Mouse (Mus musculus) embryonic facial prominence, embryonic 11.5 days (tissue): ENCODE data around the gene Cdv3. TPM values are rescaled to one million over a fixed set of nuclear protein-coding genes. Genes with fewer than 3 reads are reported as not detected.

ENCODE experiments used
- ATAC-seq: fragments of 200-750 bp; cut with Nextera tagmentation; replicated peaks from 2 replicates; pipeline ENCODE4 v1.8.0; 2017; ENCODE audit warnings: low read depth; ENCODE audit not compliant: insufficient number of reproducible peaks, low FRiP score, low TSS enrichment
- DNase-seq: peaks from one replicate; pipeline ENCODE4 v3.0.0-alpha.2; 2015; ENCODE audit warnings: low spot score
- H3K27ac ChIP-seq: fragments of 300-500 bp; sonication (generic); replicated peaks from 2 replicates; pipeline ENCODE4 v1.5.1; 2014; ENCODE audit warnings: mild to moderate bottlenecking, low read depth, low read length, control low read depth
- H3K27me3 ChIP-seq: fragments of 300-500 bp; sonication (generic); 2 replicates; pipeline ENCODE4 v1.6.1; 2014; ENCODE audit warnings: mild to moderate bottlenecking, low read length, moderate library complexity, mixed read lengths; ENCODE audit not compliant: control insufficient read depth, insufficient read depth
- H3K36me3 ChIP-seq: fragments of 300-500 bp; sonication (generic); replicated peaks from 2 replicates; pipeline ENCODE4 v1.6.1; 2014; ENCODE audit warnings: low read depth, mild to moderate bottlenecking, low read length, moderate library complexity, mixed read lengths; ENCODE audit not compliant: control insufficient read depth, insufficient read depth
- H3K4me1 ChIP-seq: fragments of 300-500 bp; sonication (generic); 2 replicates; pipeline ENCODE4 v1.6.1; 2014; ENCODE audit warnings: low read length, mixed read lengths; ENCODE audit not compliant: control insufficient read depth, insufficient read depth
- H3K4me2 ChIP-seq: fragments of 300-500 bp; sonication (generic); 2 replicates; pipeline ENCODE4 v1.6.1; 2014; ENCODE audit warnings: low read depth, mild to moderate bottlenecking, control low read depth, low read length, moderate library complexity
- H3K4me3 ChIP-seq: fragments of 300-500 bp; sonication (generic); 2 replicates; pipeline ENCODE4 v1.5.1; 2014; ENCODE audit warnings: low read depth, low read length, control low read depth
- H3K9ac ChIP-seq: fragments of 300-500 bp; sonication (generic); replicated peaks from 2 replicates; pipeline ENCODE4 v1.6.1; 2014; ENCODE audit warnings: mild to moderate bottlenecking, control low read depth, low read length
- H3K9me3 ChIP-seq: fragments of 300-500 bp; sonication (generic); replicated peaks from 2 replicates; pipeline ENCODE4 v1.6.1; 2016; ENCODE audit warnings: mild to moderate bottlenecking, low read length, inconsistent platforms, mixed read lengths; ENCODE audit not compliant: control insufficient read depth
- WGBS: fragments of 180-500 bp; shearing (Covaris S2); extraction: QIAGEN DNeasy Blood & Tissue Kit; methylation state at CpG from one replicate; pipeline ENCODE4 v1.1.7; 2014; 5-methylcytosine and 5-hydroxymethylcytosine counted together
- polyA plus RNA-seq: library from polyadenylated mRNA; unstranded; fragments of >200 nt; fragmentation: Nextera tagmentation; extraction: Ambion mirVana; gene quantifications from 2 replicates; pipeline ENCODE4 v1.2.1, GENCODE M21; 2014

Gene Cdv3
- polyA plus RNA-seq, 1 experiment from 2014 or later: 142 TPM

DNA sequence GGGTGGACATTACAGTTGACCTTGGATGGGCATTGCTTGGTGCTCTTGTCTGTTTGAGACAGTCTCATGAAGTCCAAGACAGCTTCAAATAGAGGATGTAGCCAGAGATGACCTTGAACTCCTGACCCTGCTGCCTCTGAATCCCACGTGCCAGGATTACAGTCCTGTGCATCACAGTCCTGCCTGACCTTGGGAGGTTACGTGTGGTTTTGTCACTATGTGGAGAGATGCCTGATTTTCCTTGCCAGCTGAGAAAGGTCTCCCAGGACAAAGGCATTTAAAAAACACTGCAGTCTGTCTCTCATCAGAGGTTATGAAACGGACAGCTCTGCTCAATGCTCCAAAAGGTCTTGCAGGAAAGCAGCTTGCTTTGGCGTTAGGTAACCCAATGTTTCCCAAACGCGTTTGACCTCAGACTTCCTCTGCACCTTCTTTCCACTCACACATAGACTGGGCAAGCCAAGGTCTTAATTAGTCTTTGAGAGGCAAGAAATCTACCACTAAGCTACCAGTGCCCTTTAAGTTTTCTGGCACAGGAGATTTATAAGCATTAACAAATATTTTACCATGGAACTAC is 26.2 kb upstream of the Cdv3 start:
- no peak overlapping the region for H3K4me3 ChIP-seq
- no peak for DNase-seq
- no peak overlapping the region for H3K4me2 ChIP-seq
- H3K36me3 ChIP-seq: no peaks in the 10 kb centered on the region
- H3K27me3 ChIP-seq: no peaks in the 10 kb centered on the region
- ATAC-seq: no peak
- WGBS: 70% methylated on average over 6 of the region's 6 CpGs
- no peak overlapping the region for H3K27ac ChIP-seq
- H3K9me3 ChIP-seq: no peaks in the 10 kb centered on the region
- H3K9ac ChIP-seq: no peak overlapping the region
- no peaks in the 10 kb centered on the region; the same call in 1 of the 2 replicates for H3K4me1 ChIP-seq

- no peaks in the 10 kb centered on the region for H3K27me3 ChIP-seq
- ATAC-seq: no peak
- no peaks in the 10 kb centered on the region for H3K36me3 ChIP-seq
- H3K9me3 ChIP-seq: no peaks in the 10 kb centered on the region
- no peak overlapping the region for H3K4me2 ChIP-seq
- no peaks in the 10 kb centered on the region; the same call in 1 of the 2 replicates for H3K4me1 ChIP-seq
- H3K27ac ChIP-seq: no peak overlapping the region
- DNase-seq: no peak
- 93% methylated on average over 6 of the region's 6 CpGs for WGBS
- no peak overlapping the region for H3K4me3 ChIP-seq
- H3K9ac ChIP-seq: no peak overlapping the region
Observed at GRCm38 (mm10) chr9:103389261-103389660, 23.6 kb upstream of the Cdv3 start.

DNA sequence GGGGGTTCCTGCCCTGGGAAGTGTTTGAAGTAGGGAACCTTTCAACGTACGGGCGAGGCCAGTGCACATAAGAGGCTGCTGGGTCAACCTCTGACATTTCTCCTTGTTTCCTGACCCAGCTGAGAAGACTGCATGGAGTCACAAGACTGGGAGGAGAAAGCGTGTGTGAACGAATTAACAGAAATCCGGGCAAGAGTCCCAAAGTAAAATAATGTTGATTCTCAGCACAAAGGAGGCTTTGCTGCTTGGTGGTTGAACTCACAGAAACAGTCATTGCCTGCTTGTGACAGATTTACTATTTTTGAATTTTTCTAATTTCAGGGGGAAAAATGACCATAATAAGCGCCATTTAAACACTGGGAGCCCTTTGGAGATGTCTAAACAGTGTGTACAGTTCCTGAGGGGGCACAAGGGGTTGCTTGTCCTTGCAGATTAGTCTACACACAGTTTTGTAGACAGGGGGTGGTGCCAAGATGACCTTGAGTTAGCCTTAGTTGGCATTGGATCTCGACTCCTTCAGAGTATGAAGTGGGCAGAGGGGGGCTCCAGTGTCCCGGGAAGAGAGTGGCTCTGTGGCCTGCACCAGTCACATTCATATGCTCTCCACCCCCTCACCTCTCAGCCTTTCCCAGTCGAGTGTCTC is 21.5 kb upstream of the Cdv3 start:
- H3K4me1 ChIP-seq: no peaks in the 10 kb centered on the region; the same call in 1 of the 2 replicates
- H3K9me3 ChIP-seq: no peaks in the 10 kb centered on the region
- no peaks in the 10 kb centered on the region for H3K36me3 ChIP-seq
- DNase-seq (no peak), ATAC-seq (no peak)
- WGBS: 53% methylated on average over 10 of the region's 10 CpGs
- no peak overlapping the region for H3K9ac ChIP-seq
- no peaks in the 10 kb centered on the region for H3K27me3 ChIP-seq
- no peak overlapping the region for H3K4me3 ChIP-seq
- H3K27ac ChIP-seq: no peak overlapping the region; the same call in 1 of the 2 replicates
- H3K4me2 ChIP-seq: no peak overlapping the region

- no peak overlapping the region for H3K9ac ChIP-seq
- H3K27ac ChIP-seq: no peak overlapping the region; the same call in 1 of the 2 replicates
- H3K9me3 ChIP-seq: no peaks in the 10 kb centered on the region
- no peak overlapping the region for H3K4me3 ChIP-seq
- H3K4me2 ChIP-seq: no peak overlapping the region
- no peaks in the 10 kb centered on the region for H3K36me3 ChIP-seq
- no peaks in the 10 kb centered on the region; the same call in 1 of the 2 replicates for H3K4me1 ChIP-seq
- WGBS: 21% methylated on average over 5 of the region's 5 CpGs
- no peaks in the 10 kb centered on the region for H3K27me3 ChIP-seq
- ATAC-seq: peak; percentile 60; the same call in 1 of the 2 replicates
- DNase-seq: peak; percentile 25
Observed at GRCm38 (mm10) chr9:103386573-103386972, 20.9 kb upstream of the Cdv3 start.

DNA sequence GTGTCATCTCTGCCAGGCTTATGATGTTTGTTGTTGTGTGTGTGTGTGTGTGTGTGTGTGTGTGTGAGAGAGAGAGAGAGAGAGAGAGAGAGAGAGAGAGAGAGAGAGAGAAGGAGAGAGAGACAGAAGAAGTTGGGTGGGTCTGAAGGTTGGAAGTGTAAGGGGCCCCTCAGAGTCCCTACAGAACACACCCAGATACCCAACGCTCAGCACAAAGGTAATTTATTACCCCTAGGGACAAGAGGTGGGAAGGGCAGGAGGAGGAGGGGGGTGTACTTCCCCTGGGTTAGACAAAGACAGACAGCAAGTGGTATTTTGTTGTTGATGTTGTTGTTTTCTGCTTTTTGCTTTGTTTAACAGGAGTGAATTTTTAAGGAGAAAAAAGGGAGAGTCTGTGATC is 20.0 kb upstream of the Cdv3 start:
- no peaks in the 10 kb centered on the region; the same call in 1 of the 2 replicates for H3K4me1 ChIP-seq
- H3K4me2 ChIP-seq: no peak overlapping the region
- no peak overlapping the region for H3K27ac ChIP-seq
- 17% methylated on average over 1 of the region's 1 CpGs for WGBS
- DNase-seq (no peak), ATAC-seq (no peak)
- no peaks in the 10 kb centered on the region for H3K27me3 ChIP-seq
- no peaks in the 10 kb centered on the region for H3K36me3 ChIP-seq
- no peak overlapping the region for H3K4me3 ChIP-seq
- H3K9me3 ChIP-seq: no peaks in the 10 kb centered on the region
- no peak overlapping the region for H3K9ac ChIP-seq

GRCm38 (mm10) chr9:103384141-103384796 is 18.6 kb upstream of the Cdv3 start:
- Histone ChIP-seq H3K27me3 (no peaks in the 10 kb centered on the region), H3K27ac (no peak overlapping the region), H3K9me3 (no peaks in the 10 kb centered on the region), H3K9ac (no peak overlapping the region), H3K4me1 (no peaks in the 10 kb centered on the region; the same call in 1 of the 2 replicates), H3K36me3 (no peaks in the 10 kb centered on the region), H3K4me2 (no peak overlapping the region), H3K4me3 (no peak overlapping the region)
- DNase-seq (no peak), ATAC-seq (no peak)
- WGBS: 81% methylated on average over 4 of the region's 4 CpGs

GRCm38 (mm10) chr9:103383576-103383975 is 17.9 kb upstream of the Cdv3 start:
- no peaks in the 10 kb centered on the region for H3K9me3 ChIP-seq
- H3K4me1 ChIP-seq: no peaks in the 10 kb centered on the region; the same call in 1 of the 2 replicates
- H3K27ac ChIP-seq: no peak overlapping the region
- no peak for ATAC-seq
- H3K27me3 ChIP-seq: no peaks in the 10 kb centered on the region
- no peak overlapping the region for H3K4me3 ChIP-seq
- DNase-seq: no peak
- 88% methylated on average over 1 of the region's 1 CpGs for WGBS
- no peak overlapping the region for H3K4me2 ChIP-seq
- no peak overlapping the region for H3K9ac ChIP-seq
- no peaks in the 10 kb centered on the region for H3K36me3 ChIP-seq

GRCm38 (mm10) chr9:103382989-103383388 is 17.3 kb upstream of the Cdv3 start:
- H3K9ac ChIP-seq: no peak overlapping the region
- WGBS: 53% methylated on average over 6 of the region's 6 CpGs
- no peaks in the 10 kb centered on the region for H3K27me3 ChIP-seq
- H3K4me2 ChIP-seq: no peak overlapping the region
- ATAC-seq: no peak
- no peaks in the 10 kb centered on the region for H3K36me3 ChIP-seq
- H3K9me3 ChIP-seq: no peaks in the 10 kb centered on the region
- no peak overlapping the region for H3K4me3 ChIP-seq
- no peak overlapping the region for H3K27ac ChIP-seq
- DNase-seq: peak; percentile 25
- no peaks in the 10 kb centered on the region; the same call in 1 of the 2 replicates for H3K4me1 ChIP-seq
